Mouse (Mus musculus): ENCODE measurements at regions not wholly inside any gene's neighbourhood (a gene's known extent, or its start where the extent isn't known, plus 50 kb on each side); places are given as distances from the start of the nearest gene placed in this dataset.

- no peak for DNase-seq
Observed at GRCm38 (mm10) chr16:85743022-85743421, 59.9 kb downstream of the Adamts1 start.

DNA sequence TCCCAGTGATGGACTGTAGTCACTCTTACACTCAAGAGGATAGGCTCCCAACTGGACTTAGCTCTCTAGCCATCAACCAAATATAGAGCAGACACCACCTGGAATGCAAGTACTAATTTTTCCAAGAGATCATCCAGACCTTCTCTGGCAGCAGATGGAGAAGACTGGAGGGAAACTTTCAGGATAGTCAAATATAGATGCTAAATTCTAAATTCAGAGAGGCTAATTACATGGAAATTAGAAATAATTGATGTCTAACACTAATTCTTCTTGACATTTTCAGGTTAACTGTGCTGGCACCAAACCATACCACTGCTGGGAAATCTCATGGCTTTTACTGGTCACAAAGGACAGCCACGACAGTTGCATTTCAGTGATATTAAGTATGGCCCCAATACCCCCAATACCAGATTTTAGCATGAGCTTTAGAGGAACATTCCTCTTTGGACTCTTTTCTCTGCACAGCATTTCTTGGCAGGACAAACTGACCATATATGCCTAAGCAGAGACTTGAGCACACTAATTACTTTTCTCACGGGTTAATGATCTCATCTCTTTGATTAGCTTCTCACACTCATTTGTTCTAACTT, 64.2 kb downstream of the Adamts1 start:
- peak; percentile 45 to 46 for DNase-seq

DNA sequence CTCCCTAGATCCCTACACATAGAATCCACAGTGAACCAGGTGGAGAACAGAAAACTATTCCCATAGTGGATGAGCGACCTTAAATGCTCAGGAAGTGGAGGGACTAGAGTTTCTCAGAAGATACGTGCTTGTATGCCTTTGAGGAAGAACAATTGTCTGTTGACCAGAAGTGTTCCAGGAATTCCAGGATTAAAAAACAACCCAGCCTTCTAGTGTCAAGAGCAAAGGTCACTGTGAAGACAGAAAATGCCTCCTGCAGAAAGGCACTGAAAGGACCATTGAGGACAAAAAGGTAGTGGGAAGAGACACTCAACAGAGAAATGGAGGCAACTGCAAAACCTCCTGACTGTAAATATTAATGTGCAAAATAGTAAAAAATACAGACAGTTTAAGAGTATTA, 74.9 kb downstream of the Adamts1 start:
- no peak for DNase-seq

- peak in 1 of 2 experiments; percentile 9 for DNase-seq
Observed at GRCm38 (mm10) chr16:85721968-85722367, 80.9 kb downstream of the Adamts1 start.

DNA sequence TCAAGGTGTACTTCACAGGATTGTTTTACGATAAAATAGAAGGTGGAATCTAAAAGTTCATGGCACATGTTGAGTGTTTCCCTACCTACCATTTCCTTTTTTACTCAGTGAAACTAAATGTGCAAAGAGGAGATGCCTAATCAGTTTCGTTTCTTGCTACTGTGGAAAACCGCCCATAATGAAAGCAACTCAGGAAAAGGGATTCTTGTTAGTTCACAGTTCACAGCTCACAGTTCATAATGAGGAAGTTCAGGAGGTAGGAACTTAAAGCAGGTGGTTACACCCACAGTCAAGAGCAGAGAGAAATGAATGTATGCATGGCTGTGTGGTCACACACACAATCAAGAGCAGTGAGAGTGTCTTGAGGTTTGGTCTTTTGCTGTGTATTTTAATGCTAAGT, 90.6 kb downstream of the Adamts1 start:
- no peak for DNase-seq

- no peak for DNase-seq
Observed at GRCm38 (mm10) chr16:85704254-85705020, 98.5 kb downstream of the Adamts1 start.

DNA sequence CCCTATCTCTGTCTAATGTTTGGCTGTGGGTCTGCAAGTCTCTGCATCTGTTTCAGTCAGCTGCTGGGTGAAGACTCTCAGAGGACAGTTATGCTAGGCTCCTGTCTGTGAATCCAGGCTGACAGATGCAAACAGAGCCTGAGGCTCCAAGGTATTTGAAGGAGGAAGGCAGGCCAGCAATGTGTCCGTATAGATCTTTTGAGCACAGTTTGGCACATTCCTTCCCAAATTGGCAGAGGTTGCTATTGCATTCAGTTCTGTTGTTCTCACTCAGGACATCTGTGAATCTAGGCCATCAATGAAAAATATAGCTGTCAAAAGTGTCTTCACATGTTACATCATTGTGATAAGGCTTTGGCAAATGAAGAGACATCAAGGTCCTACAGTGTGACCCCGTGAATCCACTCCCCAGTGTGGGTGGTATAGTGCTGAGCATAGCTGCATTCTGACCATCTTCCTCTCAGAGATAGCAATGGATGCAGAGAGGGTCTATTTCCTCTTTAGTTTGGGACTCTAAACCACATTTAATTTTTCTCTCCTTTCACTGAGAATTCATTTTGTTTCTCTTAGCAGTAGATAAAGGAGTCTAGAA, 99.9 kb downstream of the Adamts1 start:
- DNase-seq: no peak

DNA sequence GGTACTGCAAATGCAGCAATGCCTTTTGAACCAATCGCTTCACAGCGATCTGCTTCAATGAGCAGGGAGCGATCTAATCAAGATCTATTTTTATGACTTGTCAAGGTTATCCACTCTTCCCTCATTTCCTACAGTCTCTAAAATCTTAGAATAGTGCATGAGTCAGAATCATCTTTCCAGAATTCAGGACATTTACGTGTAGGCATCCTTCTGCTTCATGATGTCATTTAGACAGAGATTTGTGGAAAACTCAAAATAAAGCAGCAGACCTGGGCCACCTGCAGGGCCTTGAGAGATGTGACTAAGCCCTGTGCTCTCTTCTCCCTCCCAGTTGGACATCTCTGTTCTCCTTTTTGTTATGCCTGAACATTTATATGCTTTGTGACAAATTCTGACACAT, 103.6 kb downstream of the Adamts1 start:
- no peak for DNase-seq

- DNase-seq: peak; percentile 12 to 22
Observed at GRCm38 (mm10) chr16:85682721-85683120, 120.2 kb downstream of the Adamts1 start.

GRCm38 (mm10) chr16:85680351-85680750, 122.6 kb downstream of the Adamts1 start:
- peak; percentile 85 to 89 for DNase-seq

DNA sequence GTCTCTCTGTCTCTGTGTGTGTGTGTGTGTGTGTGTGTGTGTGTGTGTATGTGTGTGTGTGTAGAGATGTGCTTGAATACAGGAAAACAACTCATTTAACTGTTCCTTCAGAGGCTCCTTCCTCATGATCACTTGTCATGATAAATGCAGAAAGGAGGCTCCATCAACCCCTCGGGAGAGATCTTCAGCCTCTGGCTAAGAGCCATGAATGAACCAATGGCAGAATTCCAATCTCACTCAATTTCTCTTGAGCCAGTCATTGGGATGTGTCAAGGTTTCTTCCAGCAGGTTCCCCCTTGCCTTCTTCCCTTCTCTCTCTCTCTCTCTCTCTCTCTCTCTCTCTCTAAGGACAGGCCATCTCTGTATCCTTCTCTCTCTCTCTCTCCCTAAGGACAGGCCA, 124.1 kb downstream of the Adamts1 start:
- peak; percentile 47 to 50 for DNase-seq

- peak in 1 of 2 experiments; percentile 57 for DNase-seq
Observed at GRCm38 (mm10) chr16:85678228-85678627, 124.7 kb downstream of the Adamts1 start.

- peak; percentile 77 to 83 for DNase-seq
Observed at GRCm38 (mm10) chr16:85677027-85677426, 123.8 kb upstream of the Cyyr1 start.

GRCm38 (mm10) chr16:85668767-85669166, 115.6 kb upstream of the Cyyr1 start:
- no peak for DNase-seq

DNA sequence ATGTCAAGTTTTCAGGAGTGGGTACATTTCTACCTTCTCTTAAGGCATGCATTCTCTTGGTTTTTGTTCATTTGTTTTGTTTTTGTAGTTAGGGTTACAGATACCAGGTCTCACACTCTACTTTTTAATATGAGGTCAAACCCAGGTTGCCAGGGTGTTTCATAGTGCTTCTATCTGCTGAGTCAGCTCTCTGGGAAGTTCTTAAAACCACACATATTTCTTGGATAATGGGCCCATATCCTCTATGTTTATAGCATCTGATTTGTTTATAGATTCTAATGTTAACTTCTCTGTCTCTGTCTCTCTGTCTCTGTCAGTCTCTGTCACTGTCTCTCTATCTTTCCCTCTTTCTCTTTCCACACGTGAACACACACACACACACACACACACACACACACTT, 114.6 kb upstream of the Cyyr1 start:
- no peak for DNase-seq

DNA sequence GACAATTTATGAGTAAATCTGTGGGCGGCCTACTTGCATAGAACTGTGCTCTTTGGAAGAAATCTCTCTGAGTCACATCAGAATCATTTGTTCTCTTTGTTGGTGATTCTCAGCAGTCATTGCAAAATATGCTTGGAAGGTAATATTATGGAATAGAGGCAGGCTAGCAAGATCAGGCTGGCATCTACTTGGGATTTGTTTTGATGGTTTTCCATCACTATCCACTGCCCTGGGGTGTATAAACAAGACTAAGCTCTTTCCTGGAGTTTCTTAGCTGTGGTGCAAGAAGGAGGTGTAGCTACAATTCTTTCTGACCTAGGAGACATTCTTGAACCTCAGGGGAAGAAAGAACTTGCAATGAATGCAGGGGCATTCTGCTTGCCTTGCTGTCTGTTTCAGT, 96.3 kb upstream of the Cyyr1 start:
- DNase-seq: no peak

- no peak for DNase-seq
Observed at GRCm38 (mm10) chr16:85640992-85641391, 87.8 kb upstream of the Cyyr1 start.

GRCm38 (mm10) chr16:85637079-85637478, 83.9 kb upstream of the Cyyr1 start:
- DNase-seq: no peak

DNA sequence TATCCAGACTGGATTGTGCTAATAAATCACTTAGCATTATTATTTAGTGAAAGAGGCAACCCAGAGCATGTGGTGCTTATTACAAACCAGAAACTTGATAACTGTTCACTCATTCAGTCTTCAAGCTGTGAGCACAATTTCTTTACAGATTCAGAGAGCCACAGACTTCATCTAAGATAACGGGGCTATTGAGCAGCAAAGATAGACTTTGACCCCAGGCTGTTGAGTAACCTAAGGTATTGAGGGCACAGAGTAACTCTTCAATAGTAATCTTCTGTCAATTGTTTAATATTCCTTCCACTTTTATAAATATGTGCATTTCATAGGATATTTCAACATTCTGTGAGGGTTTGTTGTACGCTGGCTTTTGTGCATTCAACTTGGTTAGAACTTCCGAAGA, 76.5 kb upstream of the Cyyr1 start:
- no peak for DNase-seq

- DNase-seq: no peak
Observed at GRCm38 (mm10) chr16:85624505-85624904, 71.3 kb upstream of the Cyyr1 start.

DNA sequence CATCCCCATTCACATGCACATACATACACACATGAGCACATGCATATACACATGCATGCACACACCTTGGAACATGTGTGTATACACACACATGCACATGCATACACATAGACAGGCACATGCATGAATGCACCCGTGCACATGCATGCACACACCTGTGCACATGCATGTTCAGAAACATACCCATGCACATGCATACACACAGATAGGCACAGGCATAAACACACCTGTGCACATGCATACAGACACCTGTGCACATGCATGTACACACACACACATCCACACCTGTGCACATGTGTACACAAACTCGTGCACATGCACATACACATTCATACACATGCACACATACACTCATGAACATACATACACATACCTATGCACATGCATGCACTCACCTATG, 50.9 kb upstream of the Cyyr1 start:
- DNase-seq: no peak

All from cerebellum, postnatal 10 days (tissue).